11 mouse cellular contexts compared by ENCODE assay signal in genomic region chr13:42757654-42758400, GRCm38 (mm10).
A peak's percentile ranks its signal among the peaks of the same experiment; 100 is the strongest.
DNase-seq lines count a peak whose midpoint lies in the region; ATAC-seq and TF ChIP-seq lines count a peak whose summit lies in the region.
"Had no signal": no experiment of that assay in that cellular context is flagged by ENCODE, and none has a peak within 500 bp of the region (broad histone marks: within the 10 kb centered on the region; RNA-seq: fewer than 3 reads in every experiment).

No protein-coding gene starts in this region.

- H3K27me3 ChIP-seq in forebrain, embryonic 12.5 days = no peaks in the 10 kb centered on the region
- no peaks in the 10 kb centered on the region for H3K27me3 ChIP-seq in forebrain, embryonic 10.5 days (ENCODE audit: poor library complexity, severe bottlenecking)
- H3K27me3 ChIP-seq in midbrain, embryonic 12.5 days = no peaks in the 10 kb centered on the region
- no peaks in the 10 kb centered on the region for H3K27me3 ChIP-seq in liver, postnatal 0 days (ENCODE audit: insufficient read depth, low read length)
- H3K27me3 ChIP-seq: stomach, embryonic 15.5 days had no signal

- no peak overlapping the region for H3K4me2 ChIP-seq in forebrain, embryonic 12.5 days
- no peak overlapping the region for H3K4me2 ChIP-seq in midbrain, embryonic 12.5 days (replicated peaks)
- H3K4me2 ChIP-seq in liver, postnatal 0 days (ENCODE audit: low read depth, low read length) = no peak overlapping the region
- H3K4me2 ChIP-seq: stomach, embryonic 15.5 days had no signal

- H3K9me3 ChIP-seq in forebrain, embryonic 12.5 days = no peaks in the 10 kb centered on the region
- no peaks in the 10 kb centered on the region for H3K9me3 ChIP-seq in forebrain, embryonic 10.5 days
- no peaks in the 10 kb centered on the region for H3K9me3 ChIP-seq in midbrain, embryonic 12.5 days
- H3K9me3 ChIP-seq in liver, postnatal 0 days (ENCODE audit: low read length) = no peaks in the 10 kb centered on the region
- H3K9me3 ChIP-seq: stomach, embryonic 15.5 days had no signal

- H3K4me1 ChIP-seq in forebrain, embryonic 12.5 days = peaks cover 20% of the 10 kb centered on the region
- H3K4me1 ChIP-seq in forebrain, embryonic 10.5 days = peaks cover 15% of the 10 kb centered on the region
- peaks cover 19% of the 10 kb centered on the region for H3K4me1 ChIP-seq in midbrain, embryonic 12.5 days
- H3K4me1 ChIP-seq in liver, postnatal 0 days (ENCODE audit: insufficient read depth) = no peaks in the 10 kb centered on the region
- H3K4me1 ChIP-seq: stomach, embryonic 15.5 days had no signal

- H3K9ac ChIP-seq in forebrain, embryonic 12.5 days = no peak overlapping the region
- H3K9ac ChIP-seq in midbrain, embryonic 12.5 days (replicated peaks) = no peak overlapping the region
- H3K9ac ChIP-seq in liver, postnatal 0 days (replicated peaks) = no peak overlapping the region
- H3K9ac ChIP-seq: stomach, embryonic 15.5 days had no signal

- no peak overlapping the region for H3K4me3 ChIP-seq in forebrain, embryonic 12.5 days (replicated peaks)
- H3K4me3 ChIP-seq in forebrain, embryonic 10.5 days = no peak overlapping the region
- no peak overlapping the region for H3K4me3 ChIP-seq in midbrain, embryonic 12.5 days
- no peak overlapping the region for H3K4me3 ChIP-seq in liver, postnatal 0 days (ENCODE audit: low read depth, low read length)
- H3K4me3 ChIP-seq: erythroblast, embryonic 14.5 days; stomach, embryonic 15.5 days had no signal

- no peak for TF ChIP-seq EP300 in liver, postnatal 0 days (IDR thresholded peaks at IDR 0.05; ENCODE audit: low read depth)

- no peak for ATAC-seq in forebrain, embryonic 12.5 days (ENCODE audit: low FRiP score)
- no peak for ATAC-seq in midbrain, embryonic 12.5 days (ENCODE audit: low FRiP score, low read depth)
- no peak for ATAC-seq in liver, postnatal 0 days
- no peak for ATAC-seq in megakaryocyte, adult 5-6 weeks (ENCODE audit: poor library complexity, severe bottlenecking)

- no peak for TF ChIP-seq CTCF in liver, postnatal 0 days (IDR thresholded peaks at IDR 0.05; ENCODE audit: low read depth)

- WGBS in forebrain, embryonic 12.5 days = 31% methylated on average over 11 of the region's 11 CpGs
- 41% methylated on average over 11 of the region's 11 CpGs for WGBS in forebrain, embryonic 10.5 days
- WGBS in midbrain, embryonic 12.5 days = 25% methylated on average over 11 of the region's 11 CpGs
- 55% methylated on average over 11 of the region's 11 CpGs for WGBS in liver, postnatal 0 days (ENCODE audit: insufficient replicate concordance)

- no peak for DNase-seq in forebrain, embryonic 10.5 days (ENCODE audit: extremely low spot score, low spot score)
- DNase-seq in embryo, embryonic 9.5 days (ENCODE audit: extremely low spot score) = peak; percentile 2
- peak; percentile 72 for DNase-seq in kidney, adult 9 months
- no peak for DNase-seq in heart, adult 8-10 months (ENCODE audit: low spot score)
- DNase-seq in liver, postnatal 0 days = no peak
- DNase-seq: lung, adult 18-20 months had no signal

- no peaks in the 10 kb centered on the region for H3K36me3 ChIP-seq in forebrain, embryonic 12.5 days (replicated peaks)
- H3K36me3 ChIP-seq in forebrain, embryonic 10.5 days (replicated peaks) = no peaks in the 10 kb centered on the region
- H3K36me3 ChIP-seq in midbrain, embryonic 12.5 days = no peaks in the 10 kb centered on the region
- H3K36me3 ChIP-seq in liver, postnatal 0 days (replicated peaks; ENCODE audit: insufficient read depth, low read length) = no peaks in the 10 kb centered on the region
- H3K36me3 ChIP-seq: stomach, embryonic 15.5 days had no signal

- 0 out of 2 replicates have a peak overlapping the region, but pooled peaks have one; percentile 46 for H3K27ac ChIP-seq in forebrain, embryonic 12.5 days
- H3K27ac ChIP-seq in forebrain, embryonic 10.5 days = no peak overlapping the region
- H3K27ac ChIP-seq in midbrain, embryonic 12.5 days (replicated peaks) = peak overlapping the region; percentile 30; the same call in 1 of the 2 replicates
- H3K27ac ChIP-seq in liver, postnatal 0 days (ENCODE audit: low read depth) = no peak overlapping the region
- H3K27ac ChIP-seq: stomach, embryonic 15.5 days had no signal

Comparison
In these comparisons a context has a peak if more than half of its experiments do, and no peak if none do; other contexts are left out.
1. H3K27ac ChIP-seq: peak in forebrain, embryonic 12.5 days (single experiment) and midbrain, embryonic 12.5 days (single experiment); none in forebrain, embryonic 10.5 days (single experiment) and liver, postnatal 0 days (single experiment).
2. DNase-seq: peak in embryo, embryonic 9.5 days (single experiment) and kidney, adult 9 months (single experiment); none in forebrain, embryonic 10.5 days (single experiment), heart, adult 8-10 months (single experiment) and liver, postnatal 0 days (single experiment).